Mouse (Mus musculus): Measurements from ENCODE around the gene Mep1a.

The Mep1a gene

DNA sequence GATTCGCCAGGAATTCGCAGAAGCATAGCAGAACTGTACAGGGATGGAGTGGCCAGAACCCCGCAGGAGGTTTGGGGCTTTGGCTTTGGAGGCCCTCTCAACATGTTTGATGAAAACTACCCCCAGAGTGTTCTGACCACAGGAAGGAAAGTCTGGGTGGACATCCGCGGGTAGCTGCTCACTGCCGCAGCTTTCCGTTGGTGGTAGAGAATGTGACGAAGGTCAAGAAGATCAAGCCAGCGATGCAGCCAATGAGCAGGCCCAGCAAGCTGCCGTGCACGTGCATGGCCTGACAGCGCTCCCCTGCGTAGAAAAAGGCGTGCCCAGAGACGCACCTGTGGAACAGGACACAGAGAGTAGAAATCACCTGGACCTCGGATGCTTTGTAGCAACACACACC, 27.8 kb downstream of the Mep1a start:
- no peak for DNase-seq

DNA sequence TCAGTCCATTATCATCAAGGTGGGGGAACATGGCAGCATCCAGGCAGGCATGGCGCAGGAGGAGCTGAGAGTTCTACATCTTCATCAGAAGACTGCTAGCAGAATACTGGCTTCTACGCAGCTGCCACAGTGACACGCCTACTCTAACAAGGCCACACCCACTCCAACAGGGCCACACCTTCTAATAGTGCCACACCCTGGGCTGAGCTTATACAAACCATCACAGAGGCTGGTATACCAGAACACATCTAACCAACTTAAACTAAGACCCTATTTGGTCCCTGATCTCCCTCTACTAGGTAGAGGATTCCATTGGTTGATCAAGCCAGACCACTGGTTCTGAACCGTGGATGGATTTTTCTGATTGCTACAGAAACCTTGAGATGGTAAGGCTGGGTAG, 30.1 kb downstream of the Mep1a start:
- no peak for DNase-seq

DNA sequence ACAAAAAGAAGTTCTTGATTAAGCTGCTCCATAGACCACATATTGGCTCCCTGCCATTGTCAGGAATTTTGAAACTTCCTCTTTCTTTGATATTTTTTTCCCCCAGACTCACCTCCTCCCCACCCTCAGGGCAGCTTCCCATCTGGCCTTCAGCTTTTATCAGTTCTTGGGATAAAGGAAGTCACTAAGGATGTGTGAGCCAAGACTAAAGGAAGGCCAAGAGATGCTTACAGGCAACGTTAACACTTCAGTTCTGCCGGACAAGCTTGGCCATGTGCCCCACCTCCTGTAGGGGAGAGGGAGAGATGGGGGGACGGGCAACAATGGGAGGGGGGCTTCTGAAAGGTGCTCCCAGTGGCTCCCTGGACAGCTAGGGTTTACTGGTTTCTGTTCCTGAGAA, 32.6 kb downstream of the Mep1a start:
- no peak for DNase-seq

DNA sequence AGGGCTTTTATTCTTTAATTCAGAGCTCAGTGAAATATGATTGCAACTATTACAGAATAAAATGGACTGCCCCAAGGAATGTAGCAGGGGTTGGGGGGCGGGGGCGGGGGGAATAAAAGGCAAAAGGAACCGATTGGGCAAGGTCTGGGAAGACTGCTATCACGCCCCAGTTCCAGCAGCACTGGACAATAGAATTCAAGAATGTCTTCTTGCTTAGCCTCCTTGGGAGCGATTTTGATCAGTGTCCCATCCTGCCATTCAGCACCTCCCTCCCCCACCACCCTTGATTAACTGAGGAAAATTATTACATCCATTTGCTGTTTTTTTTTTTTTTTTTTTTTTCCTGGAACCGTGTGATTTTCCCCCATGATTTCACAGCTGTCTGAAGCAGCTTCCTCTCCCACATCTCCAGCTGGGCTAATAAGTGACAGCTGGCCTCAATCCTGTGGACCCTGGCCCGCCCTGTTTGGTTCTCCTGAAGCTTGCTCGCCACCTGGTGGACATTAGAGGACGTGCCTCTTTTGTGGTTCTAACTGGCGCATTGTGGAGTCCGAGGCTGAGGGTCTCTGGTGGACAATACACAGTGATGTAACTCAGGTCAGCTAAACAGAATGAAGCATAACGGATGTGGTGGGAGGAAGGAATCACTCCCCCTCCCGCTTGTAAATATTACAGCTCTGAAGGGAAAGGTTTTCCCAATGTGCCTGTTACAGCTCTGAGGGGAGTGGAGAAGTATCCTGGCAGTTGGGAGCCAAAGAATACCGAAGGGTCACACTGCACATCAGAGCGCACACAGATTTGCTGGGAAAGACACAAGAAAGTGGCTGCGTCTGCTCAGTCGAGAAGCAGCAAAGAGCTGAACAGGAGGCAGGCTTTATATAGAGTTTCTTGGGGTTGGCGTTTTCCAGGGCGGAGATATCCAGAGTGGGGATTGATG, 42.1 kb downstream of the Mep1a start:
- peak; percentile 19 for DNase-seq

DNA sequence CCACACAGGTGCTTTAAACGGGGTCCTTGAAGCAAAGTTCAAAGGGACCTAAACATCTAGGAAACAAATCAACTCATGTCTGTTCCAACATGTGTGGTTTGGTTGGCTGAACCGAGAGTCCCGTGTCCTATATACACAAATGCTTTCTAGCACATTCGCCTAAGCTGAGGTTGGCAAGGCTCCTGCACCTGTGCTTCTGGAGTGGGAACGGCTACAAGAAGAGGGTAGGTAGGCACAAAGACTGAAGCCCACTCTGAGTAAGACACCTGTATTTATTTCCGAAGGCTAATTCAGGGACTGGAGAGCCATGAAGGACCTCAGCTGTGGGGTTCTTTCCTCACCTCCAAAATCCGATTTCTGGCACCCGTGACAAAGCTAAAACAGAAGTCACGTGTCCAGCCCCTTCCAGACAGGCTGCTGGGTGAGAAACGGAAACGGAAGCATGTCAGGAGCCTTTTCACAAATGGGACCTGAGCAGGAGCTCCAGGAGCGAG, 42.8 kb downstream of the Mep1a start:
- no peak for DNase-seq

DNA sequence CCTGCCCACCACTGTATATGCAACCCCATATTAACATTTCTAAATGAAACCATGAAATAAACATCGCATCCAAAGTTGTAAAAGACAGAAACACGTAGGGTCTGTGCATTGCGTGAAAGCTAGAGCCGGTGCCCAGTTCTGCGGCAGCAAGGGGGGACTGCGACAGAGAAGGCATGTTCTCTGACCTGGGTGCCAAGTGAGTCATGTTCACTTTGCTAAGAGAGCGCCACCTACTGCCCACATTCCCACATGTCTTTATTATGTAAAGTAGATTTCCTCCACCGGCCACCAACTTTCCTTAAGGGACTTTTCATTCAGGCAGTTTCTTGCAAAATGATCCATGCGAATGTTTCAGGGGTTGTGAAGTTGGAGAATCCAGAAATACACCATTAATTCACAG, 44.0 kb downstream of the Mep1a start:
- peak; percentile 28 for DNase-seq

DNA sequence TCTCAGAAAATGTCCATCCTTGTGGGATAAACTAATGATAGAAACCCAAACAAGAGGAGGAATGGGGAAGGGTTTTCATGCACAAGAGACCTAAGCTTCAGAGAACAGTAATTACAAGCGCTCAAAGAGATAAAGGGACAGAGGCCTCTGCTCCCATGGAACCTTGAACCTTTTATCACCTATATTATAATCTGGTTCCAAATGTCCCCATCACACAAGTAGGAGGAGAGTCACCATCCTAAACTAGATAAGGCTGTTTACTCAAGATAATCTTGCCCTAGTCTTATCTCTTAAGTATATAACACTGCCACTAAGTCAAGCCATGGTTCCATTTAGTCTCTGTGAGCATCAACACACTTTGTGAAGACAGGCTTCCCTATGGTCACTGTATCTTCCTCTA, 51.4 kb downstream of the Mep1a start:
- DNase-seq, result no peak

DNA sequence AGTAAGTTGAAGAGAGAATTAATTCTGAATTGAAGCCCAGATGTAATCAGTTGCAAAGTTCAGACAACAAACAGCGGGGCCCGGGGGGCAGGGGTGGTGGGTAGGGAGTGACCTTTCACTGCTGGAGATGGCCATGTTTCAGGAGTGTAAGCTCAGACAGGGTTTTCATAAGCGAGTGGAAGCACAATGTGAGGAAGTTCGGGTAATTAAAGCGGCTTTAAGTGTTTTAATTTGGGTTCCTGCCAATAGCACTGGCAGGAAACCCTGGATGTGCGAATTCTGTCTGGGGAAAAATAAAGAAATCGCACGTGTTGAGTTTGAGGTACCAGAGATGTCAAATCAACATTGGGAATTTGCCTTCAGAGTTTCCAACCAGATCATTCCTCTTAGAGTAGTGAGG, 68.1 kb downstream of the Mep1a start:
- DNase-seq, result no peak

DNA sequence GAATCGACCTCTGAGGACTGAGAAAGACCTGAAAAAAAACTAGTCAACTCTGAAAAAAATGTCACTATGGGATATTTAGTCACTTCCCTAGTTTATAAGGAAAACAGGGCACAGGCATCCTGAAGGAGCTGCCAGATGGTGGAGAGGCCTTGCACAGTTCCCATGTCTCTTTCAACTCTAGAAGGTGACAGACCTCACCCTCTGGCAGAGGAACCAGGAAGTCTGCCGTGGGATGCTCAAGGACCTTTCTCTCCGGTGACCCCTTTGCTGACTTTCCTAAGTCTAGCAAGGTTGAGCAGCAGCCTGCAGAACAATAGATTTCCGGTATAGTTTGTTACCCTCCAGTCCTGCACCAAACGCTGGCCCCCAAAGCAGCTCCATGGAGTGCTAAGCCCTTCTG, 70.9 kb downstream of the Mep1a start:
- DNase-seq, result no peak
